Comparison of ENCODE assay signal across 8 mouse cellular contexts in the genomic region with DNA sequence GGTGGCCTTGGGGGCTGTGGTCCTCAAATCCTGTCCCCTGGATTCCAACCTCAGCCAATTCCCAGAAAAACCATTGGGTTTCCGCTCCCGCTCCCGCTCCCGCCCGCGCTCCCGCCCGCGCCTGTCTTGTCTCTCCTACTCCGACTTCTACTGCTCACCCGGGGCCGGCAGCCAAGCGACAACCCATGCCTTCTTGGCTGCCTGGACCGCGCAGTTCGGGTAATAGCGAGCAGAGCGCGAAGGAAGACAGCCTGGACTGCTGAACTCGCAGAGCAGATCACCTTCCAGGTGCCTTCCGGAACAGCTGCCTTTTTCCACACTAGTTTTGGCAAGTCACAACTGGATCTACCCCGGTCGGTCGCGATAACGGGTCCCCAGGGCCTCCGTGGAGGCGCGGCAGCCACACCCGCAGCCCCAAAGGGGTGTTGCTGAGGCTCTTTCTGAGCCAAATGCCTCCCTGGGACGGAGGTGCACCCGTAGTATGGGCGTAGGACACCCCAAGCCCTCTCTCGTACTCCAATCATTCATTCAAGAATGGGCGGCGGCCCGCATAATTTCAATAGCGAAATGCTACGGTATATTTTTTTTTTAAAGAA. TPM values are rescaled to one million over a fixed set of nuclear protein-coding genes. Genes with fewer than 3 reads are reported as not detected.
A peak's percentile ranks its signal among the peaks of the same experiment; 100 is the strongest.
DNase-seq lines count a peak whose midpoint lies in the region; ATAC-seq lines count a peak whose summit lies in the region.

No protein-coding gene starts in this region.

- no peaks in the 10 kb centered on the region for H3K36me3 ChIP-seq in heart, embryonic 14.5 days (ENCODE audit: control insufficient read depth, insufficient read depth, low read length)
- no peaks in the 10 kb centered on the region for H3K36me3 ChIP-seq in limb, embryonic 15.5 days
- H3K36me3 ChIP-seq in stomach, embryonic 16.5 days (ENCODE audit: control insufficient read depth, insufficient read depth, low read length): no peaks in the 10 kb centered on the region

- H3K27ac ChIP-seq in heart, embryonic 14.5 days (replicated peaks in 1 of 2; ENCODE audit: control insufficient read depth in 1 of 2, insufficient read depth in 1 of 2, low read depth in 2 of 2, low read length in 2 of 2): no peak overlapping the region
- H3K27ac ChIP-seq in limb, embryonic 15.5 days: no peak overlapping the region
- peak overlapping the region; percentile 57 for H3K27ac ChIP-seq in stomach, embryonic 16.5 days (ENCODE audit: low read length)

- no peak for ATAC-seq in heart, embryonic 14.5 days (ENCODE audit: insufficient number of reproducible peaks, insufficient read depth, low FRiP score, low read depth)
- no peak for ATAC-seq in limb, embryonic 15.5 days (ENCODE audit: insufficient number of reproducible peaks, low FRiP score, low TSS enrichment, low read depth)
- 0 out of 2 replicates have a peak, but pooled peaks have one; percentile 52 for ATAC-seq in stomach, embryonic 16.5 days (ENCODE audit: insufficient read depth, low FRiP score)
- no peak for ATAC-seq in monocyte, adult 5-6 weeks (replicated peaks; ENCODE audit: insufficient number of reproducible peaks, low FRiP score, low TSS enrichment, poor library complexity, severe bottlenecking)

- peaks cover 100% of the 10 kb centered on the region for H3K27me3 ChIP-seq in heart, embryonic 14.5 days (ENCODE audit: control insufficient read depth, insufficient read depth, low read length)
- H3K27me3 ChIP-seq in limb, embryonic 15.5 days: peaks cover 99% of the 10 kb centered on the region
- H3K27me3 ChIP-seq in stomach, embryonic 16.5 days (ENCODE audit: control insufficient read depth, insufficient read depth, low read length): peaks cover 99% of the 10 kb centered on the region

- H3K4me2 ChIP-seq in heart, embryonic 14.5 days (ENCODE audit: low read length): peak overlapping the region; percentile 24; the same call in 1 of the 2 replicates
- H3K4me2 ChIP-seq in limb, embryonic 15.5 days: peak overlapping the region; percentile 42
- peak overlapping the region; percentile 27 for H3K4me2 ChIP-seq in stomach, embryonic 16.5 days (ENCODE audit: low read depth, low read length)

- intact Hi-C loops in heart, postnatal 25 days (cut with DNase I): loop anchor here (5.0 kb wide), 1 partner anchor 49 kb away; no protein-coding TSS in a partner anchor
- intact Hi-C loops in left cerebral cortex, postnatal 25 days (cut with DNase I): loop anchor here (10.0 kb wide), 2 partner anchors 862 to 1122 kb away; a partner anchor contains a TSS

- no peaks in the 10 kb centered on the region for H3K9me3 ChIP-seq in heart, embryonic 14.5 days (ENCODE audit: control insufficient read depth, low read length)
- no peaks in the 10 kb centered on the region for H3K9me3 ChIP-seq in limb, embryonic 15.5 days
- H3K9me3 ChIP-seq in stomach, embryonic 16.5 days (replicated peaks; ENCODE audit: control insufficient read depth, low read length): no peaks in the 10 kb centered on the region

- H3K4me1 ChIP-seq in heart, embryonic 14.5 days (ENCODE audit: control insufficient read depth in 2 of 2, insufficient read depth in 2 of 2, low read length in 2 of 2): peaks cover 6 to 23% of the 10 kb centered on the region in 2 experiments; a peak in 3 of 4 replicates
- peaks cover 40% of the 10 kb centered on the region for H3K4me1 ChIP-seq in limb, embryonic 15.5 days
- H3K4me1 ChIP-seq in stomach, embryonic 16.5 days (ENCODE audit: control insufficient read depth, insufficient read depth, low read length): peaks cover 23% of the 10 kb centered on the region

- H3K9ac ChIP-seq in heart, embryonic 14.5 days (ENCODE audit: low read length): no peak overlapping the region
- no peak overlapping the region for H3K9ac ChIP-seq in limb, embryonic 15.5 days
- peak overlapping the region; percentile 28; the same call in 1 of the 2 replicates for H3K9ac ChIP-seq in stomach, embryonic 16.5 days (ENCODE audit: low read length)

- DNase-seq in heart, adult 11 months: peak; percentile 92
- no peak for DNase-seq in heart, postnatal 25 days (ENCODE audit: low spot score)
- peak; percentile 45 to 46 for DNase-seq in adrenal gland, postnatal 36 days
- DNase-seq in left cerebral cortex, postnatal 25 days (ENCODE audit: low spot score in 2 of 2): no peak

- peak overlapping the region in 1 of 2 experiments; percentile 9; a peak in 1 of 4 replicates for H3K4me3 ChIP-seq in heart, embryonic 14.5 days (ENCODE audit: control insufficient read depth in 1 of 2, insufficient read depth in 1 of 2, low read depth in 1 of 2, low read length in 2 of 2)
- H3K4me3 ChIP-seq in limb, embryonic 15.5 days: peak overlapping the region; percentile 18
- H3K4me3 ChIP-seq in stomach, embryonic 16.5 days (replicated peaks; ENCODE audit: low read length): peak overlapping the region; percentile 17

- 3% methylated on average over 39 of the region's 39 CpGs for WGBS in heart, embryonic 14.5 days
- 3% methylated on average over 39 of the region's 39 CpGs for WGBS in limb, embryonic 15.5 days
- 3% methylated on average over 39 of the region's 39 CpGs for WGBS in stomach, embryonic 16.5 days

RNA-seq across cellular contexts. Expression of a gene that starts 3.0 kb away (rescaled TPM):
- total RNA-seq in heart, postnatal 25 days (2021): under 1 TPM in 1 of 2 experiments, not detected in 1; 0.11 TPM
- total RNA-seq in adrenal gland, postnatal 36 days (2021): not detected
- polyA plus RNA-seq in heart, embryonic 14.5 days (2014; fragmentation: Nextera tagmentation; extraction: Ambion mirVana): not detected in 2 replicates
- 3.3 and 4.4 TPM in 2 replicates for polyA plus RNA-seq in limb, embryonic 15.5 days (2015; fragmentation: Nextera tagmentation; extraction: Ambion mirVana)
- polyA plus RNA-seq in stomach, embryonic 16.5 days (2015; fragmentation: Nextera tagmentation; extraction: Ambion mirVana): 0.99 and 1.7 TPM in 2 replicates
- not detected in 3 replicates for total RNA-seq in monocyte, adult 5-6 weeks (2017)
- total RNA-seq in left cerebral cortex, postnatal 25 days (2021): not detected

RNA-seq across cellular contexts. Expression of a gene that starts 23.2 kb away (rescaled TPM):
- not detected for total RNA-seq in heart, postnatal 25 days (2021)
- total RNA-seq in adrenal gland, postnatal 36 days (2021): not detected
- polyA plus RNA-seq in heart, embryonic 14.5 days (2014; fragmentation: Nextera tagmentation; extraction: Ambion mirVana): not detected in 2 replicates
- polyA plus RNA-seq in limb, embryonic 15.5 days (2015; fragmentation: Nextera tagmentation; extraction: Ambion mirVana): 17.7 and 20.9 TPM in 2 replicates
- 3.0 and 3.9 TPM in 2 replicates for polyA plus RNA-seq in stomach, embryonic 16.5 days (2015; fragmentation: Nextera tagmentation; extraction: Ambion mirVana)
- not detected in 3 replicates for total RNA-seq in monocyte, adult 5-6 weeks (2017)
- not detected for total RNA-seq in left cerebral cortex, postnatal 25 days (2021)

Comparison
In these comparisons a context has a peak if more than half of its experiments do, and no peak if none do; other contexts are left out.
1. DNase-seq: peak in heart, adult 11 months (single experiment) and adrenal gland, postnatal 36 days (2 of 2); none in heart, postnatal 25 days (single experiment) and left cerebral cortex, postnatal 25 days (0 of 2).
2. Peak in every context shown above with its lines, with median percentiles within 50 percentile points of each other: H3K4me2 ChIP-seq.